Mouse (Mus musculus): ENCODE measurements around the gene Rtl9. TPM values are rescaled to one million over a fixed set of nuclear protein-coding genes. Genes with fewer than 3 reads are reported as not detected.

Rtl9 gene
- polyA plus RNA-seq (2015; fragmentation: Nextera tagmentation; extraction: Ambion mirVana), result 1.8 and 2.1 TPM in 2 replicates

DNA sequence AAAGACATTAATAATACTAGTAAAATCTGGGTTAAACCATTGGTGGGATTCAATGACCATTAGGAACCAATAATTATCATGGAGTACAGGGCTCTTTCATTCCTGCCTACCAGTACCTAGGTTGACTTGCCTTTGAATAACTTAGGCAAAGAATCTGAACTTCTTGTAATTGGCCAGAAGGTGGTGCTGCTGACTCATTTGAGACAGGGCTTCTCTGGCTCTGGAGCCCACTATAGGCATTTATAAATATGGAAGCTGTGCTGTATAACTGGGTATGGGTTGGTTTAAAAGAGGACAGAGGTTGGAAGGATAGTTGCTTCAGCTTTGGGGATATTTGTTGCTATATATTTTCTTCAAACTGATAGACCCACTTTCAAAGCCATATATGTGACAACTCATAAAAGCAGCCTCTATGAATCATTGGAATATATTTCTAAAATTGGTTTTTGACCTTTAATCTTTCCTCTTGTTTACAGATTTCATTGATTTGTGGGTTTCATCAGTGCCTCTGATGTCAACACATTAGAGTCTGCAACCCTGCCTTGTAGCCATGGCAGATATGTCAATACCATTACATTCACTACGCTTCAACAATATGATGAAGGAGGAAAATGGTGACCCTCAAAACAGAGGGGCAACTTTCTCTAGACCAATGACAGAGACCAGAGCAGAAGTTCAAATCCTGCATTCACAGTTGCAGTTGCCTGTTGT is at the start of gene Rtl9:
Rtl9 (plus strand) TSS at position 551 of the 711 bp plus-strand sequence.
- H3K9me3 ChIP-seq (replicated peaks), result no peaks in the 10 kb centered on the region
- H3K36me3 ChIP-seq, result no peaks in the 10 kb centered on the region
- no peak within 1 kb of the TSS for H3K4me3 ChIP-seq (replicated peaks)
- no peak within 1 kb of the TSS for H3K27ac ChIP-seq (replicated peaks)
- no peak within 1 kb of the TSS for H3K9ac ChIP-seq
- 94% methylated on average over 1 of the region's 1 CpGs for WGBS
- H3K4me1 ChIP-seq, result no peaks in the 10 kb centered on the region
- no peak within 1 kb of the TSS for H3K4me2 ChIP-seq (replicated peaks)
- ATAC-seq (ENCODE audit: insufficient number of reproducible peaks, low FRiP score, low TSS enrichment, low read depth), result no peak
- no peaks in the 10 kb centered on the region for H3K27me3 ChIP-seq

DNA sequence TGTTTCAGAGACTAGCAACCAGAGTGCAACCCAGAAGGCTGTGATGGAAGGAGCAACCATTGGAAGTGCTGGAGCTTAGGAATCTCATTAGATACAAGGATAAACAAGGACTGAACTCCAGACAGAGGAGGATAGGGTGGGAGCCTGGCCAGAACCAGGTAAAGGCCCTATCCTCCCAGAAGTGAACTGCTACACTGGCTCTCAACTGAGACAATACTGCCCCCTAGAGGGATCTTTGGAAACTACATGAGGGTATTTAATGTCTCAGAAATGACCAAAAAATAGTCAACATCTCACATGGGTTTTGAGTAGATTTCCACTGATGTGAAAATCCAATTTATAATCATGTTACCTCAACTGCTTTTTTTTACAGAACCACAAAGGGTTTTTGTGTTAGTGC is 47.9 kb upstream of the Rtl9 start:
- Histone ChIP-seq H3K9me3 (replicated peaks) (no peaks in the 10 kb centered on the region), H3K4me2 (replicated peaks) (no peak overlapping the region), H3K9ac (no peak overlapping the region), H3K4me3 (replicated peaks) (no peak overlapping the region), H3K27ac (replicated peaks) (no peak overlapping the region), H3K27me3 (peaks cover 8% of the 10 kb centered on the region; the same call in 1 of the 2 replicates), H3K4me1 (no peaks in the 10 kb centered on the region), H3K36me3 (no peaks in the 10 kb centered on the region)
- ATAC-seq (ENCODE audit: insufficient number of reproducible peaks, low FRiP score, low TSS enrichment, low read depth), result no peak

DNA sequence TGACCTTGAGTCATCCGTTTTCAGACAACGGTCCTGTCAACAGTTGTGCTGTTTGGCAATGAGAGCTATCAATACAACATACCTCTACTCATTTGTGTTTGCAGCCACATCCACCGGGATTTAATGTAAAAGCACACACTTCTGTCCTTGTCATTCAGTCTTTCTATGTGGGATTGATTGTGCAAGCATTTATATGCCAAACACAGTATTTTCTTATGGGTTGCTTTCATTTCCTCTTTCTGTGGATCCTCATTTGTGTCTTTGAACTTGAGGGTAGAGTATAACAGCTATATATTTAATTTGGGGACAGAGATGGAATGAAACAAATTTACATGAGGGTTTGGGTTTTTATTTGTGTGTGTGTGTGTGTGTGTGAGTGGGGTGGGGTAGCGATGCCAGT is 47.5 kb upstream of the Rtl9 start:
- no peak overlapping the region for H3K9ac ChIP-seq
- H3K4me2 ChIP-seq (replicated peaks), result no peak overlapping the region
- no peaks in the 10 kb centered on the region for H3K4me1 ChIP-seq
- H3K36me3 ChIP-seq, result no peaks in the 10 kb centered on the region
- H3K9me3 ChIP-seq (replicated peaks), result no peaks in the 10 kb centered on the region
- no peak for ATAC-seq (ENCODE audit: insufficient number of reproducible peaks, low FRiP score, low TSS enrichment, low read depth)
- H3K4me3 ChIP-seq (replicated peaks), result no peak overlapping the region
- peaks cover 8% of the 10 kb centered on the region; the same call in 1 of the 2 replicates for H3K27me3 ChIP-seq
- 72% methylated on average over 4 of the region's 4 CpGs for WGBS
- no peak overlapping the region for H3K27ac ChIP-seq (replicated peaks)

DNA sequence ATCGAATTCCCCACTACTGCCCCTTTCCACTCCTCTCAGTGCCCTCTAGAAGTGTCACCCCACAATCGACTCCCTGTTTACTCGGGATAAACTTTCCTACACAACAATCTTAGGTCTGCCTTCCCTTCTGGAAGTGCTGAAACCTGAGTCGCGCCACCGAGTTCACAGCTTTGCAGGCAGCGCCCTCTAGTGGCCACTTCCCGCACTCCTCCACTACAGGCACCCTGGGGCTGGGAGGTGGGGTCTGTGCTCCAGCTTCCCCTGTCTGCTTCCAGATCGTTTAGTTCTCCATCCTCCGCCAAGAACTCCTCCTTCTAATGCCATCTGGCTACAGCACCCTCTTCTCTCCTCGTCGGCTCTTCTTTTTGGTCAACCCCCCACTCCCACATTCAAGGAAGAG is 40.6 kb upstream of the Rtl9 start:
- Histone ChIP-seq H3K27ac (replicated peaks) (no peak overlapping the region), H3K36me3 (no peaks in the 10 kb centered on the region), H3K9ac (no peak overlapping the region), H3K9me3 (replicated peaks) (no peaks in the 10 kb centered on the region), H3K4me1 (peaks cover 10% of the 10 kb centered on the region; the same call in 1 of the 2 replicates), H3K27me3 (peaks cover 4% of the 10 kb centered on the region; the same call in 1 of the 2 replicates), H3K4me3 (replicated peaks) (peak overlapping the region; percentile 17; the same call in 1 of the 2 replicates), H3K4me2 (replicated peaks) (peak overlapping the region; percentile 44)
- peak; percentile 47; the same call in 1 of the 2 replicates for ATAC-seq (ENCODE audit: insufficient number of reproducible peaks, low FRiP score, low TSS enrichment, low read depth)
- WGBS, result 16% methylated on average over 12 of the region's 12 CpGs

DNA sequence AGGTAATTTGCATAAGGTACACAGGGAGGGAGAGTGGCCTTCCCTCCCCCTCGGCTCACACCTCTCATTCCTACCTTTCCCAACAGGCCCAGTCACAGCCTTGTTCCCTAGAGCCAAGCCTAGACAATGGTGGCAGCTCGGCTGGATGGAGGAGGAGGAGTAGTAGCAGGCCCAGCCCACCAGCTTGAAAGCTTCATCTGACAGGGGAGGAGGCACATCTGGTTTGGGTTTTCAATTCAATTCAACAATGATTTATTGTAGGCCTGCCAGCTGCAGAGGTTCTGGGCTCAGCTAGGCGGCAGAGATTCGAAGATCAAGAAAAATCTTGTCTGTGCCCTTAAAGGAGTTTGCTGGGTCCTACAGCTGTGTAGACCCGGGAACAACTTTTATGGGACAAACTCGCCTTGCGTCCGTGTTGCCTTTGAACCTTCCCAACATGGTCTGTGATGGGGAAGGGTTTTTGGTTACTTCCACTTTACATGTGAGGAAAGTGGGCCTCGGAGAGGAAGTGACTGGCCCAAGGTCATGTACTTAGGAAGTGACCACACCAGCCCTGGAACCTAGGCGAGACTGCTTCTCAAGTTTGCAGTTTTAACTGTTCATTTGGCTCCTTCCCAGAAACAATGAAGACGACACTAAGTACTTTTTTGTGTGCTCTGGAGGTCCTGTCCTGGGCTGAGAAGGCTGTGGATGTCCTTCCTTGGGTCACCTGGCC is 36.6 kb upstream of the Rtl9 start:
- Histone ChIP-seq H3K27ac (replicated peaks) (peak overlapping the region; percentile 74), H3K4me2 (replicated peaks) (no peak overlapping the region), H3K4me3 (replicated peaks) (no peak overlapping the region), H3K9ac (no peak overlapping the region), H3K36me3 (no peaks in the 10 kb centered on the region), H3K9me3 (replicated peaks) (no peaks in the 10 kb centered on the region), H3K27me3 (no peaks in the 10 kb centered on the region; the same call in 1 of the 2 replicates), H3K4me1 (peaks cover 26% of the 10 kb centered on the region; the same call in 1 of the 2 replicates)
- no peak for ATAC-seq (ENCODE audit: insufficient number of reproducible peaks, low FRiP score, low TSS enrichment, low read depth)
- WGBS, result 41% methylated on average over 11 of the region's 11 CpGs

DNA sequence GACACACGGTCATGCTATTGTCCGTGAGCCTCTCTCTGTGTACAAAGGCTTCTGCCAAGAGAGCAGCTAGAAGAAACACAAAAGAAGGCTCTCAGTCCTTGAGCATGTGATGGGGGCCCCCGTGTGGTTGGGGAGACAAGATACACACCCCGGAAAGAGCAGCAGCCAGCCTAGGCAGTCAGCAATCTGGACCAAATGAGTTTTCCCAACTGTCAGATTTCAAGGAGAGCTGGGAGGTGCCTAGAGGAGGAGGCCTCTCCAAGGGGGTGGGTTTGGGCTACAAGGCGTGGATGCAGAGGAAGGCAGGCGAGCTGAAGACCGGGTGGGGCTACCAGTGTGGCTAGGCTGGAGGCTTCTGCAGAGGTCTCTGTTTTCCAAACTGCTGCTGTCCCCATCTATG is 35.6 kb upstream of the Rtl9 start:
- WGBS, result 41% methylated on average over 7 of the region's 7 CpGs
- Histone ChIP-seq H3K4me1 (peaks cover 26% of the 10 kb centered on the region; the same call in 1 of the 2 replicates), H3K4me2 (replicated peaks) (no peak overlapping the region), H3K4me3 (replicated peaks) (no peak overlapping the region), H3K9me3 (replicated peaks) (no peaks in the 10 kb centered on the region), H3K27ac (replicated peaks) (peak overlapping the region; percentile 74), H3K9ac (no peak overlapping the region), H3K36me3 (no peaks in the 10 kb centered on the region), H3K27me3 (peaks cover 3% of the 10 kb centered on the region; the same call in 1 of the 2 replicates)
- ATAC-seq (ENCODE audit: insufficient number of reproducible peaks, low FRiP score, low TSS enrichment, low read depth), result peak; percentile 52; the same call in 1 of the 2 replicates

DNA sequence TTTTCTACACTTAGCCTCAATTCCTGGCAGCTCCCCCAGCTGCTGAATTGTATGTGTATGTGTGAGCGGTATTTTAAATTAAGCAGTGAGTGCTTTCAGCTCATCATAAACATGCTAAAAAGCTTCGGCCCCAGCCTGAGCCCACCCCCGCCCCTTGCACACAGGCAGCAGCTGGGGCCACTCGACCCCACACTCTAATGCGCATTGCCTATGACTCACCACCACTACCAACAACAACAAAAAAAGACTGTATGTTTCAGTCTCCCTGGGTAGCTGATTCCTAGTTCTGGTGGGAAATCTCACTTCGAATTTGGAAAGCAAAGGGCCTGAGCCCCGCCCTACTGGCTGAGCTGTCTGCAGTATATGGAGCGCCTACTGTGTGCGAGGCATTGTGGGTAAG is 35.1 kb upstream of the Rtl9 start:
- peak overlapping the region; percentile 74 for H3K27ac ChIP-seq (replicated peaks)
- no peak; the same call in 1 of the 2 replicates for ATAC-seq (ENCODE audit: insufficient number of reproducible peaks, low FRiP score, low TSS enrichment, low read depth)

DNA sequence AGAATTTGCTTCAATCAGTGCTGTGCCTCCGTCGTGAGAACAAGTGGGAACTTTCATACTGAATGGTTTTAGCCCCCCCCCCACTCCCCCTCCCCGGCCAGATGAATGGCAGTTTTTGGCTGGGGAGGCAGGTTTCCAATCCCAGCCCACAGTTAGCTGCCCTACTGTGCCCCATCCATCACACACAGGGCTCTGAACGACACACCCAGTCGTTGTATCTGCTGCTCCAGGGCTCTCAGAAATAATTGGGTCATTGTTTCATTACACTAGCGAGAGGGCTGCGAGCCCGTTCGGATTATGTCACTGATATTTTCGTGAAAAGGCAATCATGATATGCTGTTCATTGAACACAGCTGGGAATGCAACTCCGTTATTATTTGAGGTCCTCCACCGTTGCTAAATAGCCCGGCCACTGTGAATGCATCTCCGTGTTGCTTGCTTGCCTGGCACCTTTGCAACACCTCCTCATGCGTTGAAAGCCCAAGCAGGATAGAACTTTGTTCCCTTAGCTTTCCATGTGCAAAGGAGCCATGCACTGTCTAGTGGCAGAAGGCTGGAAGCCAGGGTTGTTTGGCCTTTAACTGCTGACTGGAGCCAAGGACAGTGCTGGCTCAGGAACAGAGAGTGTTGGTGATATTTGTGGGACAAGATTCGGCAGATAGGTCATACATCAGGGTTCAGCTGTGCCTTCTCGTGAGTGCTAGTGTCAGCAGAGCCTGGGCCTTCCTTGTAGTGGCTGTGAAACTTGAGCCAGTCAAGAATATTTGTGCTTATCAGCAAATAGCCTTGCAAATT is 32.9 kb upstream of the Rtl9 start:
- no peak overlapping the region for H3K4me3 ChIP-seq (replicated peaks)
- peaks cover 26% of the 10 kb centered on the region; the same call in 1 of the 2 replicates for H3K4me1 ChIP-seq
- no peak overlapping the region for H3K9ac ChIP-seq
- 40% methylated on average over 17 of the region's 17 CpGs for WGBS
- H3K27ac ChIP-seq (replicated peaks), result peak overlapping the region; percentile 48; the same call in 1 of the 2 replicates
- H3K4me2 ChIP-seq (replicated peaks), result no peak overlapping the region
- no peaks in the 10 kb centered on the region for H3K36me3 ChIP-seq
- ATAC-seq (ENCODE audit: insufficient number of reproducible peaks, low FRiP score, low TSS enrichment, low read depth), result no peak
- H3K27me3 ChIP-seq, result peaks cover 3% of the 10 kb centered on the region; the same call in 1 of the 2 replicates
- H3K9me3 ChIP-seq (replicated peaks), result no peaks in the 10 kb centered on the region

More for the DNA sequence above, 35.1 kb upstream of the Rtl9 start:
- no peak overlapping the region for H3K4me3 ChIP-seq (replicated peaks)
- H3K36me3 ChIP-seq, result no peaks in the 10 kb centered on the region
- peaks cover 26% of the 10 kb centered on the region; the same call in 1 of the 2 replicates for H3K4me1 ChIP-seq
- H3K27me3 ChIP-seq, result peaks cover 3% of the 10 kb centered on the region; the same call in 1 of the 2 replicates
- H3K9me3 ChIP-seq (replicated peaks), result no peaks in the 10 kb centered on the region
- WGBS, result 50% methylated on average over 9 of the region's 9 CpGs
- H3K4me2 ChIP-seq (replicated peaks), result no peak overlapping the region
- H3K9ac ChIP-seq, result no peak overlapping the region

DNA sequence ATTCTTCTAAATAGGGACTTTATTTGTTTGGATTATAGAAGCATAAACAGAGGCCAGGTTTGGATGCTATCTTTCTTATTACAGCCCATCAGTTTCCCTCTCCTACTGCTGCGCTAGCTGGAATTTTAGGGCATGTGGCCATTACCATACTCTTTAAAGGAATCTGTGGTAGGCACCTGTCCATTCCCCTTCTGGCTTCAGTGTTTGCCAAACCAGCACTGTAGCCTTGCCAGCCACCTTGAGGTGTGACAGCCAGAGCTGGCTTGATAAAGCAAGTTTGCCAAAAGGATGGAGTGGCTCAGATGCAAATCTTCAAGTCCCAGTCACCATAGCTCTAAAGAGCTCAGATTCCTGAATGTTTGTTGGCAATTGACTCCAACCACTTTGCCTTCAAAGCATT is 32.3 kb upstream of the Rtl9 start:
- no peak overlapping the region for H3K27ac ChIP-seq (replicated peaks)
- no peak for ATAC-seq (ENCODE audit: insufficient number of reproducible peaks, low FRiP score, low TSS enrichment, low read depth)
- H3K4me1 ChIP-seq, result peaks cover 23% of the 10 kb centered on the region; the same call in 1 of the 2 replicates
- H3K4me3 ChIP-seq (replicated peaks), result no peak overlapping the region
- H3K36me3 ChIP-seq, result no peaks in the 10 kb centered on the region
- WGBS, result 79% methylated on average over 1 of the region's 1 CpGs
- H3K4me2 ChIP-seq (replicated peaks), result no peak overlapping the region
- no peak overlapping the region for H3K9ac ChIP-seq
- H3K9me3 ChIP-seq (replicated peaks), result no peaks in the 10 kb centered on the region
- peaks cover 3% of the 10 kb centered on the region for H3K27me3 ChIP-seq

DNA sequence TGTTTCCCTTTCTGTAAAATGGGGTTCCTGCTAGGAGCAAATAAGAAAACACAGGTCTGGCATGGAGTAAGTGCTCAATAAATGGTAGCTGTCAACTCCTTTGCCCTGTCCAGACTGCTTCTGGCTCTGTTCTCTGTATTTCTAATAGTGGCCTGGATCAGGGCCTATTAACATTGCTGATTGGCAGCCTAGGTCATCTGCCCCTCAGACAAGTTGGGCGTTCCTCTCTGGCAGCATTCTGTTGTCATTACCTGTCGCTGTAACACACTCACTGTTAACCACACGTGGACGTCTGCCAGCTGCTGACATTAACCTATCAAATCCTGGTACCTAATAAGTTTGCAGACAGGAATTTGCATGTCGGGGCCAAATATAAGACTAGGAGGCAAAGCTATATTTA is 31.8 kb upstream of the Rtl9 start:
- Histone ChIP-seq H3K27ac (replicated peaks) (no peak overlapping the region), H3K9ac (no peak overlapping the region), H3K4me3 (replicated peaks) (no peak overlapping the region), H3K27me3 (peaks cover 3% of the 10 kb centered on the region), H3K4me1 (peaks cover 23% of the 10 kb centered on the region; the same call in 1 of the 2 replicates), H3K4me2 (replicated peaks) (no peak overlapping the region), H3K9me3 (replicated peaks) (no peaks in the 10 kb centered on the region), H3K36me3 (no peaks in the 10 kb centered on the region)
- no peak for ATAC-seq (ENCODE audit: insufficient number of reproducible peaks, low FRiP score, low TSS enrichment, low read depth)
- 47% methylated on average over 5 of the region's 5 CpGs for WGBS
